Mouse (Mus musculus) embryonic facial prominence, embryonic 10.5 days (tissue): ENCODE measurements around the gene Blm. TPM values are rescaled to one million over a fixed set of nuclear protein-coding genes. Genes with fewer than 3 reads are reported as not detected.
"Not testable (repeated sequence)": the region's sequence is repeated elsewhere in the genome, so short reads cannot be mapped to it uniquely, and the experiment has no call there.

Experiments used
- DNase-seq: peaks from one replicate; pipeline ENCODE4 v3.0.0-alpha.2; 2017; ENCODE audit warnings: low spot score
- H3K27ac ChIP-seq: fragments of 300-500 bp; sonication (generic); replicated peaks from 2 replicates; pipeline ENCODE4 v1.5.1; 2016; ENCODE audit warnings: mild to moderate bottlenecking
- H3K27me3 ChIP-seq: fragments of 300-500 bp; sonication (generic); replicated peaks from 2 replicates; pipeline ENCODE4 v1.6.1; 2016; ENCODE audit warnings: low read depth, mild to moderate bottlenecking; ENCODE audit not compliant: poor library complexity, severe bottlenecking
- H3K36me3 ChIP-seq: fragments of 300-500 bp; sonication (generic); replicated peaks from 2 replicates; pipeline ENCODE4 v1.6.1; 2016; ENCODE audit warnings: mild to moderate bottlenecking, moderate library complexity
- H3K4me1 ChIP-seq: fragments of 300-500 bp; sonication (generic); 2 replicates; pipeline ENCODE4 v1.6.1; 2016
- H3K4me3 ChIP-seq: fragments of 300-500 bp; sonication (generic); 2 replicates; pipeline ENCODE4 v1.5.1; 2016; ENCODE audit warnings: mild to moderate bottlenecking, moderate library complexity
- H3K9me3 ChIP-seq: fragments of 300-500 bp; sonication (generic); 2 replicates; pipeline ENCODE4 v1.6.1; 2016; ENCODE audit warnings: mild to moderate bottlenecking
- WGBS: fragments of 180-500 bp; shearing (Covaris S2); methylation state at CpG from one replicate; pipeline ENCODE4 v1.1.7; 2016; 5-methylcytosine and 5-hydroxymethylcytosine counted together
- polyA plus RNA-seq: library from polyadenylated mRNA; unstranded; fragments of >200 nt; fragmentation: Nextera tagmentation; extraction: Ambion mirVana; gene quantifications from 2 replicates; pipeline ENCODE4 v1.2.1, GENCODE M21; 2016

The Blm gene
- polyA plus RNA-seq, 1 experiment from 2014 or later: 49.6 TPM

- Histone ChIP-seq H3K27me3 (no peaks in the 10 kb centered on the region), H3K4me1 (no peaks in the 10 kb centered on the region), H3K4me3 (no peak overlapping the region), H3K27ac (no peak overlapping the region), H3K36me3 (peaks cover 75% of the 10 kb centered on the region), H3K9me3 (no peaks in the 10 kb centered on the region)
- 87% methylated on average over 16 of the region's 16 CpGs for WGBS
- no peak for DNase-seq
Measured at GRCm38 (mm10) chr7:80512408-80513085, 22.4 kb downstream of the Blm start.

- H3K27ac ChIP-seq, H3K9me3 ChIP-seq, H3K4me3 ChIP-seq, H3K4me1 ChIP-seq, H3K27me3 ChIP-seq, DNase-seq: not testable (repeated sequence)
- H3K36me3 ChIP-seq: peaks cover 98% of the 10 kb centered on the region
- WGBS: 96% methylated on average over 26 of the region's 26 CpGs
Measured at GRCm38 (mm10) chr7:80507697-80508096, 27.2 kb downstream of the Blm start.

GRCm38 (mm10) chr7:80506007-80506406, 28.9 kb downstream of the Blm start:
- Histone ChIP-seq H3K36me3 (peaks cover 98% of the 10 kb centered on the region), H3K27ac (no peak overlapping the region), H3K9me3 (no peaks in the 10 kb centered on the region), H3K4me1 (no peaks in the 10 kb centered on the region), H3K27me3 (no peaks in the 10 kb centered on the region), H3K4me3 (no peak overlapping the region)
- no peak for DNase-seq
- 86% methylated on average over 3 of the region's 3 CpGs for WGBS

GRCm38 (mm10) chr7:80504920-80505319, 30.0 kb downstream of the Blm start:
- no peak overlapping the region for H3K4me3 ChIP-seq
- DNase-seq: no peak
- peaks cover 99% of the 10 kb centered on the region for H3K36me3 ChIP-seq
- no peak overlapping the region for H3K27ac ChIP-seq
- 93% methylated on average over 3 of the region's 3 CpGs for WGBS
- H3K9me3 ChIP-seq: no peaks in the 10 kb centered on the region
- H3K27me3 ChIP-seq: no peaks in the 10 kb centered on the region
- no peaks in the 10 kb centered on the region for H3K4me1 ChIP-seq

GRCm38 (mm10) chr7:80501006-80501405, 33.9 kb downstream of the Blm start:
- peaks cover 95% of the 10 kb centered on the region for H3K36me3 ChIP-seq
- no peaks in the 10 kb centered on the region for H3K9me3 ChIP-seq
- H3K4me3 ChIP-seq: no peak overlapping the region
- WGBS: 86% methylated on average over 7 of the region's 7 CpGs
- DNase-seq: no peak
- H3K4me1 ChIP-seq: no peaks in the 10 kb centered on the region
- H3K27ac ChIP-seq: no peak overlapping the region
- H3K27me3 ChIP-seq: no peaks in the 10 kb centered on the region

GRCm38 (mm10) chr7:80500099-80500498, 34.8 kb downstream of the Blm start:
- H3K4me3 ChIP-seq: no peak overlapping the region
- no peak for DNase-seq
- no peaks in the 10 kb centered on the region for H3K9me3 ChIP-seq
- H3K27ac ChIP-seq: no peak overlapping the region
- H3K27me3 ChIP-seq: no peaks in the 10 kb centered on the region
- peaks cover 95% of the 10 kb centered on the region for H3K36me3 ChIP-seq
- H3K4me1 ChIP-seq: no peaks in the 10 kb centered on the region

- Histone ChIP-seq H3K9me3 (no peaks in the 10 kb centered on the region), H3K27me3 (no peaks in the 10 kb centered on the region), H3K4me3 (no peak overlapping the region), H3K27ac (no peak overlapping the region), H3K36me3 (peaks cover 95% of the 10 kb centered on the region), H3K4me1 (no peaks in the 10 kb centered on the region)
- DNase-seq: no peak
- WGBS: 89% methylated on average over 9 of the region's 9 CpGs
Measured at GRCm38 (mm10) chr7:80499190-80499962, 35.5 kb downstream of the Blm start.

- Histone ChIP-seq H3K4me1 (no peaks in the 10 kb centered on the region), H3K9me3 (no peaks in the 10 kb centered on the region), H3K27me3 (no peaks in the 10 kb centered on the region), H3K36me3 (peaks cover 95% of the 10 kb centered on the region), H3K4me3 (no peak overlapping the region), H3K27ac (no peak overlapping the region)
- no peak for DNase-seq
- WGBS: 90% methylated on average over 3 of the region's 3 CpGs
Measured at GRCm38 (mm10) chr7:80496656-80497055, 38.3 kb downstream of the Blm start.

GRCm38 (mm10) chr7:80495210-80495609, 39.7 kb downstream of the Blm start:
- 88% methylated on average over 6 of the region's 6 CpGs for WGBS
- Histone ChIP-seq H3K4me1 (no peaks in the 10 kb centered on the region), H3K27ac (no peak overlapping the region), H3K9me3 (no peaks in the 10 kb centered on the region), H3K4me3 (no peak overlapping the region), H3K36me3 (peaks cover 93% of the 10 kb centered on the region), H3K27me3 (no peaks in the 10 kb centered on the region)
- no peak for DNase-seq

- H3K4me3 ChIP-seq: no peak overlapping the region
- no peaks in the 10 kb centered on the region for H3K27me3 ChIP-seq
- no peaks in the 10 kb centered on the region for H3K9me3 ChIP-seq
- no peak overlapping the region for H3K27ac ChIP-seq
- H3K4me1 ChIP-seq: no peaks in the 10 kb centered on the region
- WGBS: 96% methylated on average over 3 of the region's 3 CpGs
- peaks cover 89% of the 10 kb centered on the region for H3K36me3 ChIP-seq
- no peak for DNase-seq
Measured at GRCm38 (mm10) chr7:80491995-80492394, 42.9 kb downstream of the Blm start.

- Histone ChIP-seq H3K27ac (no peak overlapping the region), H3K4me3 (no peak overlapping the region), H3K27me3 (no peaks in the 10 kb centered on the region), H3K36me3 (peaks cover 85% of the 10 kb centered on the region), H3K4me1 (no peaks in the 10 kb centered on the region), H3K9me3 (no peaks in the 10 kb centered on the region)
- DNase-seq: no peak
- 93% methylated on average over 3 of the region's 3 CpGs for WGBS
Measured at GRCm38 (mm10) chr7:80491086-80491485, 43.8 kb downstream of the Blm start.

GRCm38 (mm10) chr7:80490351-80490750, 44.6 kb downstream of the Blm start:
- Histone ChIP-seq H3K4me3 (no peak overlapping the region), H3K36me3 (peaks cover 77% of the 10 kb centered on the region), H3K27ac (no peak overlapping the region), H3K9me3 (no peaks in the 10 kb centered on the region), H3K27me3 (no peaks in the 10 kb centered on the region), H3K4me1 (no peaks in the 10 kb centered on the region)
- DNase-seq: no peak
- 95% methylated on average over 2 of the region's 2 CpGs for WGBS

GRCm38 (mm10) chr7:80489445-80489844, 45.5 kb downstream of the Blm start:
- Histone ChIP-seq H3K9me3 (no peaks in the 10 kb centered on the region), H3K27me3 (no peaks in the 10 kb centered on the region), H3K36me3 (peaks cover 68% of the 10 kb centered on the region), H3K4me1 (no peaks in the 10 kb centered on the region), H3K27ac (no peak overlapping the region), H3K4me3 (no peak overlapping the region)
- no peak for DNase-seq
- 60% methylated on average over 1 of the region's 1 CpGs for WGBS
